Mouse (Mus musculus) kidney, embryonic 16.5 days (tissue): ENCODE measurements at regions not wholly inside any gene's neighbourhood (a gene's known extent, or its start where the extent isn't known, plus 50 kb on each side); places are given as distances from the start of the nearest gene placed in this dataset.

Source experiments
- ATAC-seq: fragments of 200-750 bp; cut with Nextera tagmentation; 2 replicates; pipeline ENCODE4 v1.8.0; 2017; ENCODE audit warnings: moderate TSS enrichment; ENCODE audit not compliant: low FRiP score, low TSS enrichment
- H3K27ac ChIP-seq: fragments of 300-500 bp; sonication (generic); 2 replicates; pipeline ENCODE4 v1.5.1; 2014; ENCODE audit warnings: low read length
- H3K27me3 ChIP-seq: fragments of 300-500 bp; sonication (generic); 2 replicates; pipeline ENCODE4 v1.6.1; 2014; ENCODE audit warnings: low read length, control low read depth, mixed read lengths; ENCODE audit not compliant: insufficient read depth
- H3K36me3 ChIP-seq: fragments of 300-500 bp; sonication (generic); 2 replicates; pipeline ENCODE4 v1.6.1; 2014; ENCODE audit warnings: low read length, control low read depth, mixed read lengths; ENCODE audit not compliant: insufficient read depth
- H3K4me1 ChIP-seq: fragments of 300-500 bp; sonication (generic); 2 replicates; pipeline ENCODE4 v1.6.1; 2014; ENCODE audit warnings: low read length, control low read depth, mixed read lengths; ENCODE audit not compliant: insufficient read depth
- H3K4me2 ChIP-seq: fragments of 300-500 bp; sonication (generic); replicated peaks from 2 replicates; pipeline ENCODE4 v1.6.1; 2014; ENCODE audit warnings: low read depth, low read length
- H3K4me3 ChIP-seq: fragments of 300-500 bp; sonication (generic); 2 replicates; pipeline ENCODE4 v1.5.1; 2014; ENCODE audit warnings: mild to moderate bottlenecking, low read length
- H3K9ac ChIP-seq: fragments of 300-500 bp; sonication (generic); replicated peaks from 2 replicates; pipeline ENCODE4 v1.6.1; 2014; ENCODE audit warnings: low read length
- H3K9me3 ChIP-seq: fragments of 300-500 bp; sonication (generic); 2 replicates; pipeline ENCODE4 v1.6.1; 2016; ENCODE audit warnings: low read length, control low read depth
- WGBS: fragments of 180-500 bp; shearing (Covaris S2); extraction: QIAGEN DNeasy Blood & Tissue Kit; methylation state at CpG from one replicate; pipeline ENCODE4 v1.1.7; 2014; 5-methylcytosine and 5-hydroxymethylcytosine counted together

DNA sequence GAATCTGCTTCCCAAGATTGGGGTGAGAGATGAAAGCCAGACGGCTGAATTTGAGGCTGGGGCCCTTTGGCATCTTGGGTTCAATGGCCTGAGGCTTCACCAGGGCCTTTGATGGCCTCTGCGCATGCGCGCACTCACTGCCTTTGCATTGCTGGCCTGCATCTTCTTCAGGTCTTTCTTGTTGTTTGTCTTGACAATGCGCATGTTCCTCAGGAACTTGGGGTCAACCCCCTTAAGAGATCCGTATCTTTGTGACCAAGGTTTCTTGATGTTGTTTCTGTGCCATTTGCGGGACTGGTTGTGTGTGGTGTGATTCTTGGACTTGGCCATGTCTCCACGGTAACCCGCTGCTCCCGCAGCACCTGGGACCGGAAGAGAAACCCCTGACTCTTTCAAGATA is 66.4 kb upstream of the Vamp9 start:
- Histone ChIP-seq H3K36me3 (no peaks in the 10 kb centered on the region), H3K4me1 (no peaks in the 10 kb centered on the region), H3K4me3 (no peak overlapping the region), H3K9ac (no peak overlapping the region), H3K27ac (no peak overlapping the region), H3K27me3 (no peaks in the 10 kb centered on the region), H3K9me3 (no peaks in the 10 kb centered on the region), H3K4me2 (no peak overlapping the region)
- no peak for ATAC-seq
- WGBS = 88% methylated on average over 11 of the region's 11 CpGs

DNA sequence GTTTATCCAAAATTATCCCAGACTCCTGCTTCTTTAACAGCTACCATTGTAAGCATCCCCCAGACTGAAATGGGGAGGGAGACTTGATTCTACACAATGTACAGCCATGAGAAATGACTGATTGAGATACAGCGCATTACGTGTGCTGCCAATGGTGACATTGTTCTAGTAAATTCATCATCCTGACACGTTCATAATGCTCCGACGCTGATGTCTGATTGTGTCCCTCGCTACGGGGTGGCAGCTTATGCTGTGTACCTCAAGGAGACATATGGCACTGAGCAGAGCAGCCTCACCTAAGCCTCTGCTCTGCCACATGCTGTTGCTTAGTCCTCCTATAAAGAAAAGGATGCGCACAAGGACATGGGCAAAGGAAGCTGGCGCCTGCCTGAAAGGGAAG is 65.2 kb upstream of the Vamp9 start:
- Histone ChIP-seq H3K27me3 (no peaks in the 10 kb centered on the region), H3K36me3 (no peaks in the 10 kb centered on the region), H3K9me3 (no peaks in the 10 kb centered on the region), H3K27ac (no peak overlapping the region), H3K4me3 (no peak overlapping the region), H3K4me2 (no peak overlapping the region), H3K9ac (no peak overlapping the region), H3K4me1 (no peaks in the 10 kb centered on the region)
- WGBS = 91% methylated on average over 9 of the region's 9 CpGs
- ATAC-seq = no peak

DNA sequence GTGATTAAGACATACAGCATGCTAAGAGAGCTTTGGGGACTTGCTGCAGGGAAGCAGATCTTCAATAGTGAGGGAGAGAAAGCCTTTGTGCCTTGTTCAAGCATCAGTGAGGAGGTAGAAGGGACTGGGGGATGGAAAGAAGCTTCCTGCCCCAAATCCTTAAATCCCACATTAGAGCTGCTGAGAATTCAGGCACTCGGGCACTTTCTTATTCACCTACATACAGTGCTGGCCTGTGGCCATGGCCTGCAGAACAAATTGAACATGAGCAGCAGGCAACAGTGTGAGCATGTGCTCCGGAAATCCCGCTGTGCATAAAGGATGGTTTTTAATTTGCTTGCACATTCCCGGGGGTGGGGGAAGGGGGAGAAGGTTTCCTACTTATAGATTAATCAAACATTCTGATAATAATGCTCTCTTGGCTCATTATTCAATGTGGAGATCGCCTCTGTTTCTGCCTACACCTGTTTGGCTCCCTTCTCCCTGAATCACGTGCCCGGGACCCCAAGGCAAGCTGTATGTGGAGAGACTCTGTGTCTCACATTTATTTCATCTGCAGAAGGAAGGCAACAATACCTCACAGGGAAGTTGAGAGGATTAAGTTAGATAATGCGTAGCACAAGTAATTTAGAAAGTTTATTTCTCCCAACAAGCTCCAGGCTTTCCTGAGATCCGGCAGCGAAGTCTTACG is 60.3 kb upstream of the Vamp9 start:
- H3K36me3 ChIP-seq = no peaks in the 10 kb centered on the region
- WGBS = 92% methylated on average over 11 of the region's 11 CpGs

DNA sequence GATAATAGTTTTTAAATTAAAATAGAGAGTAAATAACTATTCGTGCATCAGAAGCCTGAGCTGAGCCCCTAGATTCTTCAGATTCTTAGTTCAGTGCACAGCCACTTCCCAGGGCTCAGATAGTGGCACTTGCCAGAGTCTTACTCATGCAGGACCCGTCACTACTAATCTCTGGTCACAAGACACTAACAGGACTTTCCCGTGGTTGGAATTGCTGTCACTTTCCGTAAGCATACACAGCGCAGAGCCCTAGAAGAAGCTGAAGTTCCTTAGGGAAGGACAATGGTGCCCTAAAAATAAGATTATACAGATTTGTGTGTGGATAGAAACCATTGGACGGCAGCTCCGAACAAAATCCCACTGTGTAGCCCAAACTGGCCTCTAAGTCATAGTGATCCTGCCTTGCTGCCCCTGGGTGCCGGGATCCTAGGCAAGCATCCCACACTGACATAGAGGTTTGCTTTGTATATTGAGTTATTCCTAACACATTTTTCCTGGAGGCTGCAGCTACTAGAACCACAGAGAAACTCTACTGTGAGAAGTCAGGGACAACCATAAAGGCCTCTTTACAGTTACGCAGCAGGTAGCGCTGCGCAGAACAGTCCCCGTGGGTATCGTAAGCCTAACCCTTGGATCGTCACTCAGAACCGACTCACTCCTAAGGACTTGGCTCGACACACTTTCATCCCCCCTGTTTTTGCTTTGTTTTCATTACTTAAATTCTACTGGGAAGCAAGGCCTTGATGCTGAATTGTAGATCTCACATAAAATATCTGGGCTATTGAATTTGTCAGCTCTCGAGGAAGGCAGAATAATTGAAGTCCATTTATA is 57.7 kb upstream of the Vamp9 start:
- Histone ChIP-seq H3K27me3 (no peaks in the 10 kb centered on the region), H3K27ac (no peak overlapping the region), H3K4me2 (no peak overlapping the region), H3K9ac (no peak overlapping the region), H3K36me3 (no peaks in the 10 kb centered on the region), H3K4me1 (no peaks in the 10 kb centered on the region), H3K4me3 (no peak overlapping the region), H3K9me3 (no peaks in the 10 kb centered on the region)
- no peak for ATAC-seq
- WGBS = 84% methylated on average over 17 of the region's 17 CpGs

More for the DNA sequence above, 60.3 kb upstream of the Vamp9 start:
- Histone ChIP-seq H3K27me3 (no peaks in the 10 kb centered on the region), H3K9ac (no peak overlapping the region), H3K4me1 (no peaks in the 10 kb centered on the region), H3K4me3 (no peak overlapping the region), H3K27ac (no peak overlapping the region), H3K9me3 (no peaks in the 10 kb centered on the region), H3K4me2 (no peak overlapping the region)
- no peak for ATAC-seq

DNA sequence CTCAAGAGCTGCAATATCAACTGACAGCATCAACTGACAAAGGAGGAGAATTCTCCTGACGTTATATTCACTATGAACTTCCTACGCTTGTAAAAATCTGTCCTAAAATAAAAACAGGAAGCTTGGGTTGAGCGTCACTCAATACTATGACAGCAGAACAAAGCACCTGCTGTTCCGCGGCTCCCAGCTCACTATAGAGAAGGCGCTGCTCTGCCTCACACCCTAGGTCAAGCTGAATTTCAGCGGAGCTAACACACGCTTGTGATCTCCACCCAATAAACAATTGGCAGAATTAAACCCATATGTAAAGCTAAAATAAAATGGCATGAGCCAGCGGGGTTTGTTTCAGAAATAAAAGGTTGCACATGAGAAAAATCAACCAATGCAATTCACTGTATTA is 57.1 kb upstream of the Vamp9 start:
- no peak for ATAC-seq
- H3K9me3 ChIP-seq = no peaks in the 10 kb centered on the region
- 71% methylated on average over 9 of the region's 9 CpGs for WGBS

DNA sequence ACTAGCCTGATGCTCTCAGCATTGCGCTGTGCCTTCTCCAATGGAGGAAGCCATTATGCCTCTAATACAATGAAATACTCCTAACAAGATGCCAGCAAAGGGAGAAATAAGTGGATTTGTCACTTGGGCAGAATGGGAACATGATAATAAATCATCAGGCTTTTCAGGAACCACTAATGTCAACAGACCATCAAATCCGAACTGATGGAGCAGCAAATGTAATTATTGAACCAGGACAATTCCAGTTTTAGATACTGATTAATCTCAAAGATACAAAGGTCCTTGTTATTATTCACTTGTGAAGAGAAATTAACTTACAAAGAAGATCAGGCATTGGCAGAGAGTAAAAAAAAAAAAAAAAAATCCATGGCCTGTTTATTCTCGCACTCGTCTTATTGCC is 53.7 kb upstream of the Vamp9 start:
- H3K36me3 ChIP-seq = no peaks in the 10 kb centered on the region
- WGBS = 68% methylated on average over 4 of the region's 4 CpGs
- H3K4me1 ChIP-seq = peaks cover 9% of the 10 kb centered on the region; the same call in 1 of the 2 replicates
- H3K27ac ChIP-seq = no peak overlapping the region
- H3K9me3 ChIP-seq = no peaks in the 10 kb centered on the region
- no peak; the same call in 1 of the 2 replicates for ATAC-seq
- H3K27me3 ChIP-seq = no peaks in the 10 kb centered on the region
- H3K9ac ChIP-seq = no peak overlapping the region
- no peak overlapping the region for H3K4me2 ChIP-seq
- H3K4me3 ChIP-seq = no peak overlapping the region

More for the DNA sequence above, 57.1 kb upstream of the Vamp9 start:
- Histone ChIP-seq H3K4me2 (no peak overlapping the region), H3K9ac (no peak overlapping the region), H3K27ac (no peak overlapping the region), H3K27me3 (no peaks in the 10 kb centered on the region), H3K36me3 (no peaks in the 10 kb centered on the region), H3K4me1 (0 out of 2 replicates have a peak, but pooled peaks cover 2% of the 10 kb centered on the region), H3K4me3 (no peak overlapping the region)
